Mouse (Mus musculus) monocyte, adult 5-6 weeks (primary cell): ENCODE data around the gene Etfdh. TPM values are rescaled to one million over a fixed set of nuclear protein-coding genes. Genes with fewer than 3 reads are reported as not detected.
A peak's percentile ranks its signal among the peaks of the same experiment; 100 is the strongest.
"Not testable (repeated sequence)": the region's sequence is repeated elsewhere in the genome, so short reads cannot be mapped to it uniquely, and the experiment has no call there.

Experiments used
- ATAC-seq: fragments of 153-309, 156-312 bp; replicated peaks from 2 replicates; pipeline ENCODE4 v1.8.0; 2017; ENCODE audit warnings: mild to moderate bottlenecking; ENCODE audit not compliant: low TSS enrichment, insufficient number of reproducible peaks, severe bottlenecking, poor library complexity, low FRiP score
- total RNA-seq: library from RNA; stranded (forward); fragments of 200-1000, 200-491, 200-594 nt; gene quantifications from 3 replicates; pipeline ENCODE4 v1.2.3, GENCODE M21; 2017

Gene Etfdh
- total RNA-seq, 1 experiment from 2014 or later: 34.8 TPM

DNA sequence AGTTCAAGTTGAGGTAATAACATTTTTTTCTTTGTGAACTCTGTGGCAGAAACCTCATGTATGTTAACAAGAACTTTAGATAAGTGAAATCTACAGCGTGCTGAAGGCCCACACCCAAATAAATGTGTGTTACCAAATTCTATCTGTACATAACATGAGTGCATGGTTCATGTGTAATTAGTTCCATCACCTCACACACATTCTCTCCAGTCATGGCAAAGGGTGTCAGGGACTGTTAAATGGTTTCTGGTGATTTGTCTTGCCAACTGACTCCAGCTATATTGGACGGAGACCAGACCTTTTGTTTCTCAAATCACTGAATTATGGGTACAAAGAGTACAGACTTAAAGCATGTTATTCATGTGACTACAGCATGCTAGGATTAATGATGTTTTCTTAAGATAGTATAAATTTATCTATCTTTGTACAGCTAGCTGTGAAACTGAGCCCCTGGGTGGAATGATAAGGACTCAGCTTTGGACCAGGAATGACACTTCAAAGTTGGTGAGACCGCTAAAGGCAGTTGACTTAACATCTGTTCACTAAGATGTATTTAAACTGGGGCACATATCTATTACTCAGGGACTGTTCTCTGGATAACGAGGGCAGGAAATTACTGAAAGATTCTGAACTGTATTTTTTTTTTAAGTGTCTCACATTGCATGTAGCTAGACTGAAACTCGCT, 49.3 kb downstream of the Etfdh start:
- ATAC-seq: no peak

GRCm38 (mm10) chr3:79578164-79578563, 51.1 kb downstream of the Etfdh start:
- ATAC-seq: no peak

DNA sequence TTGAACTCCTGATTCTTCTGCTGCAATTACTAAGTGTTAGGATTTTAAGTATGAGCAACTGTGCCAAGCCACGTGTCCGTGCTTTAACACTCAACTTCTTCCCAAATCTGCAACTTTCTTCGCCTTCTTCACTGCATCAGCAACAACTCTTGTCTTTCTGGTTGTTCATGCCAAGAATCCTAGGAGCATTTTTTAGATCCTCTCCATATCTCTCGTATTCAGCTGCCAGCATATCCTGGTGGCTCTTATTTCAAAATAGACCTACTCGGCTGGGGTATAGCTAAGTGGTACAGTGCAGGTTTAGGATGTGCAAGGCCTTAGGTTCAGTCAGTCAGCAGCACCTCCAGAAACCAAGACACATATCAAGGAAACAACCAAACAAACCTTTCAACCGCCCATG, 51.7 kb downstream of the Etfdh start:
- no peak for ATAC-seq

DNA sequence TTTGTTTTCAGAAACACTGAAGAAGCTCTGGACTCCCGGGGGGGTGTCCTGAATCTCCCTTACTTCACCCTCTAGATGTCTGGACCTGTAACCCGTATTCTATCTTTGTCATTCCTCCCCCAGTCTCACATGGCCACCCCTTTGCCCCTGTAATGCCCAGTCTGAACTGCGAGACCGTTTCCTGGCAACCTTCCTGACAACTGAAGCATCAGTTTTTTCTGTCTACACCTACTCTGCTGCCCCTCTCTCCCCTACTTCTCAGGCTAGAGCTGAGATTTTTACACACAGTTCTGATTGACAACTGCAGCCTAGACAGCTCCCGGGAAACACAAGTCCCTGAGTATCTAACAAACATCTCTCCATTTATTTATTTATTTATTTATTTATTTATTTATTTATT, 52.4 kb downstream of the Etfdh start:
- no peak for ATAC-seq

DNA sequence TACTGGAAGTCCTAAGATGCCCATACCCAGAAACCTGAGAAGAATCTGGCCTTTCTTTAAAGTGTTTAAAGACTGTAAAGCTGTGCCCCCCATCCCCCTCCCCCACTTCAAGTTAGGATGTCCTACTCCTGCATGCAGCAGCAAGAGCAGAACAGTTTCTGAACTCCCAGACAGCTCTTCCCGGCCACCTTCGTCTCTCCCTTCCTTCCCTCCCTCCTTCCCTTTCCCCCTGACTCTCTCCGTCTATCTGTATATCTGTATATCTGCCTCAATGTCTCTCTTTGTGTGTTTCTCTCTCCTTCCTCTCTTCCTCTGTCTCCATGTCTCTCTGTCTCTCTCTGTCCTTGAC, 52.9 kb downstream of the Etfdh start:
- ATAC-seq: no peak

- ATAC-seq: no peak
Measured at GRCm38 (mm10) chr3:79575576-79576467, 53.5 kb downstream of the Etfdh start.

- no peak for ATAC-seq
Measured at GRCm38 (mm10) chr3:79574336-79574735, 55.0 kb downstream of the Etfdh start.

GRCm38 (mm10) chr3:79573376-79573775, 55.9 kb downstream of the Etfdh start:
- not testable (repeated sequence) for ATAC-seq

- peak; percentile 58 for ATAC-seq
Measured at GRCm38 (mm10) chr3:79572399-79572798, 56.9 kb downstream of the Etfdh start.

- no peak for ATAC-seq
Measured at GRCm38 (mm10) chr3:79569351-79569681, 60.0 kb downstream of the Etfdh start.

GRCm38 (mm10) chr3:79568629-79569350, 60.5 kb downstream of the Etfdh start:
- no peak for ATAC-seq

DNA sequence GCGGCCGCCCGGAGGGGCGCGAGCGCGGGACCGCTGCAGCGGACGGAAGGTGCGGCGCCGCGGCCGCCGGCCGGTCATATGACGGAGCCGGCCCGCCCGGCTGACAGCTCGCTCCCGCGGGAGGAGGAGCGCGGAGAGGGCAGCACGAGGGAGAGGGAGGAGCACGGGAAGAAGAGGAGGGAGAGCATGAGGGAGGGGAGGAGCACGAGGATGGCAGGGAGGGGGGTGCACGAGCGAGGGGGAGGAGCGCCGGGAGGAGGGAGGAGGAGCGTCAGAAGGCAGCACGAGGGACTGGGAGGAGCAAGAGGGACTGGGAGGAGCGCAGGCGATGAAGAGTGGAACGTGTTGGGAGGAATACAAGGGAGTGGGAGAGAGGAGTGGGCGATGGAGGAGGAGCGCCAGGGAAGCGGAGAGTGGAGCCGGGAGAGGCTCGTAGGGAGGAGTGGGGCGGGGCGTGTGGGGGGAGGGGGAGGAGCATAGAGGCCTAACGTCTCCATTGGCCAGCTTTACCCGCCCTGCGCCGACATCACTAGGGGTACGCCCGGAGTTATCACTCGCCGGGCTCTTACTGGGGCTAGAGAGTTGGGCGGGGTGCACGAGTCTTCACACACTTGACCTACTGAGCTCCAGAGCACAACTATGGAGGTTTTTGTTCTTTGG, 61.5 kb downstream of the Etfdh start, which contains the start of gene Fnip2:
TSS of gene Fnip2 (minus strand) at position 94 of the 660 bp plus-strand sequence.
- peak; percentile 85 for ATAC-seq

- ATAC-seq: no peak
Measured at GRCm38 (mm10) chr3:79566716-79567691, 62.3 kb downstream of the Etfdh start.

GRCm38 (mm10) chr3:79564875-79565606, 64.3 kb downstream of the Etfdh start:
- no peak for ATAC-seq

- no peak for ATAC-seq
Measured at GRCm38 (mm10) chr3:79563511-79563910, 65.8 kb downstream of the Etfdh start.

DNA sequence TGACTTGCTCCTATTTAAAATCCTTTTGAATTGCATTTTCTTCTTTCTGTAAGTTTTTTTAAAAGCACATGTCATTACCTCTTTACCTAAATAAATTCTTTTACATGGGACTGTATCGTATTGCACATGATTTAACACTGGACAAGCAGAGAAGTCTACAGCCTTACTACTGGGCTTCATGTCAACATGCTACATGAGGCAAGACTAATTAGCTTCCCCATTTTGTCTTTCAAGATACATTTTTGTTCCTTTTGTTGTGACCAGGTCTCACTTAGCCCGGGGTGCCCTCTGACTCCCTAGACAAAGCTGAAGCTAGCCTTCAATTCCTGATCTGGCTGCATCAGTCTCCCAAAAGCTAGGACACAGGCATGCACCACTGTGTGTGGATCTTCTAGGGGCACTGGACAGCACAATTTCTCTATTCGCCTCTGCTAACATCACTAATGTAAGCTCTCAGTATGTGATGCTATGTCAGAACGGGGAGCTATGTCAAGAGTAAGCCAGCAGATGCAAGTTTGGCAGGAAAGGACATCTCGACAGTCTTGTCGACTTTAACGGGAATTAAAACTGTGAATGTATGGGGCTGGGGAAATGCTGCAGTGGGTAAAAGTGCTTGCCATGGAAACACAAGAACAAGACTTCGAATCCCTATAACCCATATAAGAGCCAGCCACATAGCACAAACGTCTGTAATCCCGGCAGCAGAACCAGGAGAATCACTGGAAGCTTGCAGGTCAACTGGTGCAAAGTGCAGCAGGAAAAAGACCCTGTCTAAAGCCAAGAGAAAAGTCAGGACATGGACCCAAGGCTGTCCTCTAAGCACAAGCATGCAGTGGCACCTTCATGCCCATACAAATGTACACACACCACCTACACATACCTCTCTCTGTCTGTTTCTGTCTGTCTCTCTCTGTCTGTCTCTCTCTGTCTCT, 67.2 kb downstream of the Etfdh start:
- 0 out of 2 replicates have a peak, but pooled peaks have one; percentile 46 for ATAC-seq
